Mouse (Mus musculus) embryonic facial prominence, embryonic 12.5 days (tissue): ENCODE data around the gene Cnot3. TPM values are rescaled to one million over a fixed set of nuclear protein-coding genes. Genes with fewer than 3 reads are reported as not detected.
"Not testable (repeated sequence)": the region's sequence is repeated elsewhere in the genome, so short reads cannot be mapped to it uniquely, and the experiment has no call there.

ENCODE experiments used
- ATAC-seq: fragments of 200-750 bp; cut with Nextera tagmentation; 2 replicates; pipeline ENCODE4 v1.8.0; 2017; ENCODE audit not compliant: insufficient number of reproducible peaks, insufficient read depth, low FRiP score, low TSS enrichment
- H3K27ac ChIP-seq: fragments of 300-500 bp; sonication (generic); 2 replicates; pipeline ENCODE4 v1.5.1; 2016; ENCODE audit warnings: mild to moderate bottlenecking
- H3K27me3 ChIP-seq: fragments of 300-500 bp; sonication (generic); 2 replicates; pipeline ENCODE4 v1.6.1; 2016; ENCODE audit warnings: mild to moderate bottlenecking, moderate library complexity
- H3K36me3 ChIP-seq: fragments of 300-500 bp; sonication (generic); 2 replicates; pipeline ENCODE4 v1.6.1; 2016; ENCODE audit warnings: mild to moderate bottlenecking
- H3K4me1 ChIP-seq: fragments of 300-500 bp; sonication (generic); 2 replicates; pipeline ENCODE4 v1.6.1; 2016
- H3K4me2 ChIP-seq: fragments of 300-500 bp; sonication (generic); replicated peaks from 2 replicates; pipeline ENCODE4 v1.6.1; 2016; ENCODE audit warnings: mild to moderate bottlenecking, moderate library complexity
- H3K4me3 ChIP-seq: fragments of 300-500 bp; sonication (generic); 2 replicates; pipeline ENCODE4 v1.5.1; 2016; ENCODE audit warnings: mild to moderate bottlenecking
- H3K9ac ChIP-seq: fragments of 300-500 bp; sonication (generic); 2 replicates; pipeline ENCODE4 v1.6.1; 2016; ENCODE audit warnings: mild to moderate bottlenecking, moderate library complexity
- H3K9me3 ChIP-seq: fragments of 300-500 bp; sonication (generic); 2 replicates; pipeline ENCODE4 v1.6.1; 2016; ENCODE audit warnings: mild to moderate bottlenecking, moderate library complexity
- WGBS: fragments of 180-500 bp; shearing (Covaris S2); methylation state at CpG from one replicate; pipeline ENCODE4 v1.1.7; 2016; 5-methylcytosine and 5-hydroxymethylcytosine counted together
- polyA plus RNA-seq: library from polyadenylated mRNA; unstranded; fragments of >200 nt; fragmentation: Nextera tagmentation; extraction: Ambion mirVana; gene quantifications from 2 replicates; pipeline ENCODE4 v1.2.1, GENCODE M21; 2016

Cnot3 gene
- polyA plus RNA-seq, 1 experiment from 2014 or later, result 66.1 TPM

DNA sequence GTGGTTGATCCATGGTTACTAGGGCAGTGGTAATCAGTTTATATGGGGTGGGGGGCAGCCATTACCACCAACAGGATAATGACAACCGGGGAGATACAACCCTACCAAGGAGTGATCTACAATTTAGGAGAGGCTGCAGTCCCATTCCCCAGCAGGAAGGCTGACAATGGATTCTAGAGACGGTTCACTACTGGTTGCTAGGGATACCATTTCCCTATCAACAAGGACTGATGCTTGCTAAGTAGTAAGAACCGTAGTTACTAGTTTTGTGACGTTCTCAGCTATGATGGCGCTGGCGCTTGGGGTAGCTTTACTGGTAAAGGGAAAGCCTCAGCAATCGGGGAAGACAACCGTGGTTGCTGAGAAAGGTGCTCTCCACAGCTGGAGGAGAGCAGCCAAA is 39.6 kb downstream of the Cnot3 start:
- ATAC-seq, result no peak
- no peaks in the 10 kb centered on the region for H3K9me3 ChIP-seq
- no peak overlapping the region for H3K9ac ChIP-seq
- no peaks in the 10 kb centered on the region for H3K27me3 ChIP-seq
- no peak overlapping the region for H3K4me2 ChIP-seq
- peaks cover 48% of the 10 kb centered on the region for H3K36me3 ChIP-seq
- WGBS, result 88% methylated on average over 8 of the region's 8 CpGs
- H3K4me3 ChIP-seq, result no peak overlapping the region
- no peaks in the 10 kb centered on the region for H3K4me1 ChIP-seq
- no peak overlapping the region for H3K27ac ChIP-seq

DNA sequence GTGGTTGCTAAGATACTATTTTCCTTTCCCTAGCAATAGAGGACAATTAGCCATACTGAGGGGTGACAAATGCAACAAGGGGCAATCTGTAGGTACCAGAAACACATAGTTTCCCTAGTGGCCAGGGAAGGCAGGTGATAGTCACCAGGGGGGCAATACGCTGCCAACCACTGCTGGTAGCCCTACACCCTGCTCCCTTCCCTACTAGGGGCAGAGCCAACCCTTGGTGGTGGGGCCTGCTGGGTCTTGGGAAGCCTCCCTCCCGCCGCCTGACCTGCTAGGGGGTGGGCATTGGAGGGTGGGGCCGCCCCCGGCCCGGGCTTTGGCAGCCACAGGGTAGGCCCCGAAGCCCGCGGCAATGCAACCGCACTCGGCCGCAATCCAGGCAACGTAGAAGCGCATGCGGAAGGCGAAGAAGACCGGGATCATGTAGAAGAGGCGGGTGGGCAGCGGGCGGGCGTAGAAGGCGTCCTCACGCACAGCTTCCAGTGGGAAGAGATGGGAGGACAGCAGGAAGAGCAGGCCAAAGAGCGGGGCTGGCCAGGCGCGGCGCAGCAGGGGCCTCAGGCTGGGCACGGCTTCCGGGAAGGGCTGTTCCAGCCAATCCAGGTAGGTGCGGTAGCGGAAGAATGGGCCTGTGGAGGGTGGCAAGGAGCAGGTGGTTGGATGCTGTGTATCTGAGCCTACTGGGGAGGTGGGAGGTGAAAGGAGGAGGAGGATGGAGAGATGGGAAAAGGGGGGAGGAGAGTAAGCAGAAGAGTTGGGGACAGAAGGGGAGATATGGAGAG is 40.5 kb downstream of the Cnot3 start:
- Histone ChIP-seq H3K27ac (no peak overlapping the region), H3K27me3 (no peaks in the 10 kb centered on the region), H3K9ac (no peak overlapping the region), H3K4me2 (no peak overlapping the region), H3K4me1 (no peaks in the 10 kb centered on the region), H3K4me3 (no peak overlapping the region), H3K9me3 (no peaks in the 10 kb centered on the region), H3K36me3 (peaks cover 42% of the 10 kb centered on the region)
- no peak for ATAC-seq
- 81% methylated on average over 30 of the region's 31 CpGs for WGBS

DNA sequence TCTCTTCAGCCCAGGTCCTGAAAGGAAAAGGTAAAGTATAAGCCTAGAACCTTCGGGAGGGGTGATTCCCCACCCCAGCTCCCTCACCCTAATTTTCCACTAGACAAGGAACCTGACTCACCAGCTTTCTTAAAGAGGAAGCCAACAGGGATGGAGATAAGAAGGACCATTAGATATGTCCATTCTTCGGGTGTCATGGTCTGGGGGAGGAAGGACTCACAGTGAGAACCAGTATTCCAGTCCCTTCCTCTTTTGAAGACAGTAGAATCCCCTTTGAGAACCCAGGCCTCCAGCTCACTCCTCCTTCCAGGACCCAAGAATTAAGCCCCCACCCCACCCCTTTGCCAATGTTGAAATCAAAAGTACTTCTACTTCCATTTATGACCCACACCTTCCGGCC is 46.9 kb downstream of the Cnot3 start:
- peak overlapping the region; percentile 92 for H3K9ac ChIP-seq
- peak overlapping the region; percentile 69 for H3K4me3 ChIP-seq
- no peaks in the 10 kb centered on the region for H3K27me3 ChIP-seq
- H3K4me1 ChIP-seq, result peaks cover 21% of the 10 kb centered on the region
- peak overlapping the region; percentile 77 for H3K4me2 ChIP-seq
- no peaks in the 10 kb centered on the region for H3K9me3 ChIP-seq
- 31% methylated on average over 3 of the region's 3 CpGs for WGBS
- H3K36me3 ChIP-seq, result peaks cover 25% of the 10 kb centered on the region
- no peak for ATAC-seq
- H3K27ac ChIP-seq, result peak overlapping the region; percentile 97

DNA sequence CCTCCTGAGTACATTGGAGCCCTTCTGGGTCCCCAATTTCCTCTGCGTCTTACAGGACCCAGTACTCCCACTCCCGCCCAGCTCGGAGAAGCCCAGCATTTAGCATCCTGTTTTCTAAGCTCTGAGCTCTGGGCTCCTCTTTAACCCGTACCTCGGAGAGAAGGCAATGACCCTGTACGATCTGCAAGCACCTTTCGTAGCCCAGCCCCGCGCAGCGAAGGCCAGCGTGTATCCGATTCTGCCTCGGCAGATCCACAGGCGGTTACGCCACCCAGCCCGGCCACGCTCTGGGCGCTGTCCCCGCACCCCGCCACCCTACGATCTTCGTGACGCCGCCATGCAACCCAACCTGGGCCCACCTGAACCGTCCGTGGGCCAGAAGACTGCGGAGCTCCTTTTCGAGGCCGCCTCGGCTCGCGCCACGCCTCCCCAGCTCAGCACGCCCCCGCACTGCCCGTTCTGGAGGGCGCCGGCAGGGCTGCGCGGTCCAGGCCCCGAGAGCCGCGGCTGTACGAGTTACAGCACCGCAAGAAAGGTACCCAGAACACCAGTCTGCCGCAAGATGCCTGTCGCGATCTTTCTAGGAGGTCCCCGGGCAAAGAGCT is 47.4 kb downstream of the Cnot3 start, which contains the start of gene Tsen34:
Tsen34 (plus strand) TSS at position 482 of the 605 bp plus-strand sequence.
- Histone ChIP-seq H3K4me3 (peak within 1 kb of the TSS; percentile 69), H3K9ac (peak within 1 kb of the TSS; percentile 92), H3K27ac (peak within 1 kb of the TSS; percentile 97), H3K9me3 (no peaks in the 10 kb centered on the region), H3K4me2 (peak within 1 kb of the TSS; percentile 77), H3K4me1 (peaks cover 21% of the 10 kb centered on the region), H3K36me3 (peaks cover 25% of the 10 kb centered on the region), H3K27me3 (no peaks in the 10 kb centered on the region)
- WGBS, result under 1% methylated on average over 49 of the region's 49 CpGs
- ATAC-seq, result peak; percentile 74

DNA sequence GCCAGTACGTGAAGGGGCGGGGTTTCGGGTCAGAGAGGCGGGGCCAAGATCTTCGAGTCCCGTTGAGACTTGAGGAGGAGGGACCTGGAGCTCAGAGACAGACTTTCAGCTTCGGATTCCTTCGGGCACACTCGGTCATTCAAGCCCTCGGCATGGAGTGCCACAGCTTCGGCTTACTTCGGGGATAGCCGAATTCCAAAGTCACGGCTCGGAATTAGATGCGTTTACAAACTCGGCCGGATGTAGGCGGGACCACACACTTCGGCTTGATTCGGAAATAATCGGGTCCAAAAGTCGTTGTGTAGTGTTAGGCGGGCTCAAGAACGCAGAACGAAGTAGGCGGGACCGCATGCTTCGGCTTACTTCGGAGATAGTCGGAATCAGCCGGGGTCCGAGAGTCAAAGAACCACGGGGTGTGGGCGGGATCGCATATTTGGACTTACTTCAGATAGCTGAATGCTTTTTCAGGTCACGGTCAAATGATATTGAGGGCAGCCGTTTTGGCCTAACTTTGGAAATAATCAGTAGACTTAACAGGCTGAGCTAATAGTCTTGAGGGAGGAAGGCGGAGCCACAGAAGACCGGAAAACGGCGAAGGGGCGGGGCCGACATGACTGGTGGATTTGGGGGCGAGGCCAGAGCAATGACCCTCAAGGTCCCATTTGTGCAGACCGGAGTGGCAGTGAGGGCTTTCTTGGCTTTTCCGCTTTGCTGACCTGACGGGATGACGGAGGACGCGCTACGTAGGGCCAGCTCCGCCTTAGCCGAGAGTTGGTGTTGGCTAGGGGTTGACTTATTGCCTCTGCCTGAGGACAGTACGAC is 48.1 kb downstream of the Cnot3 start, which contains the start of gene Mboat7:
Mboat7 (minus strand) TSS at position 537 of the 822 bp plus-strand sequence.
- Histone ChIP-seq H3K36me3 (peaks cover 26% of the 10 kb centered on the region), H3K4me1 (peaks cover 21% of the 10 kb centered on the region), H3K9ac (peak within 1 kb of the TSS; percentile 92), H3K4me3 (peak within 1 kb of the TSS; percentile 69), H3K27me3 (no peaks in the 10 kb centered on the region), H3K4me2 (peak within 1 kb of the TSS; percentile 77), H3K9me3 (no peaks in the 10 kb centered on the region), H3K27ac (peak within 1 kb of the TSS; percentile 97)
- peak; percentile 88 for ATAC-seq
- WGBS, result under 1% methylated on average over 55 of the region's 55 CpGs

DNA sequence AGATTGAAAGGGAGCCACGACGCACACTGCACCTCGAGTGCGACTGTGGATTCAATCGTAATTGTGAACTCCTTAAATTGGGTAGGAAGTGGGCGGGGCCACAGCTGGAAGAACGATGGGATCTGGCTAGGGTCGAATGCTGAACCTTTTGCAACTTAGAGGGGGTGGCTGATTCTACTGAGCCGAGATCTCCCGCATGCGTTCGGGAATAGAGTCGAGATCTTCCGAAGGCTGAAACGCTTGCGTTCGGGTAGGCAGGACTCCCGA is 48.7 kb downstream of the Cnot3 start:
- peaks cover 28% of the 10 kb centered on the region for H3K36me3 ChIP-seq
- no peaks in the 10 kb centered on the region for H3K9me3 ChIP-seq
- under 1% methylated on average over 18 of the region's 18 CpGs for WGBS
- H3K4me1 ChIP-seq, result peaks cover 21% of the 10 kb centered on the region
- peak overlapping the region; percentile 69 for H3K4me3 ChIP-seq
- peak overlapping the region; percentile 97 for H3K27ac ChIP-seq
- no peak for ATAC-seq
- no peaks in the 10 kb centered on the region for H3K27me3 ChIP-seq
- H3K4me2 ChIP-seq, result peak overlapping the region; percentile 77
- peak overlapping the region; percentile 92 for H3K9ac ChIP-seq

DNA sequence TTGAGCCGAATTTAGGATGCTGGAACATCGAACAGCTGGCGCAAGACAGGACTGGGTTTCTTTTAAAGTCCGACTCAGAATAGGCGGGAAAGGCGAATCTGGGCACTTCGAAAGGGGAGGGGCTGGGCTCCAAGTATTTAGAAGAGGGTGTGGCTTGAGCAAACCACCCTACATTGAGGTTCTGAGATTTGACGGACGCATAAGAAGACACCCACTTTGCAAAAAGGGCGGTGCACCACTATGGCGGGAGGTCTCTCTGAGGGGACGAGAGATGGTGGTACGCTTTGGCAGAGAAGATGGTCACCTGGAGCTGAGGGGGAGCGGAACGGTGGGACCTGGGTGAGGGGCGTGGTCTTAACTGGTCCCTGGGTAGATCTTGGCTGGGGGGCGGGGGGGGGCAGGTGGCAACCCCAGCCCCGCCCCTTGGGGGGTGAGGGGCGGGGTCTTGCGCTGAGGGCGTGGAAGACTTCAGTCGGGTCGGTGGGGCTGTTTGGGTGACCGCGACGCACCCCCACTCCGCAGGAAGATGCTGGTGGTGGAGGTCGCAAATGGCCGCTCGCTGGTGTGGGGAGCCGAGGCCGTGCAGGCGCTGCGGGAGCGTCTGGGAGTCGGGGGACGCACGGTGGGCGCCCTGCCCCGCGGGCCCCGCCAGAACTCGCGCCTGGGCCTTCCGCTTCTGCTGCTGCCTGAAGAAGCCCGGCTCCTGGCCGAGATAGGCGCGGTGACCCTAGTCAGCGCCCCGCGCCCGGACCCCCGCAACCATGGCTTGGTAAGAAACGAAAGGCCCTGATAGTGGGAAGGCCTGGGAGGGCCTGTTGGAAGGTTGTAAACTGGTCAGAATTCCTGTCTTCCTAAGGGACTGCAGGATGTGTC is 49.2 kb downstream of the Cnot3 start:
- peak overlapping the region; percentile 92 for H3K9ac ChIP-seq
- peak overlapping the region; percentile 77 for H3K4me2 ChIP-seq
- peak; percentile 47 for ATAC-seq
- no peaks in the 10 kb centered on the region for H3K27me3 ChIP-seq
- H3K4me1 ChIP-seq, result peaks cover 21% of the 10 kb centered on the region
- H3K36me3 ChIP-seq, result peaks cover 29% of the 10 kb centered on the region
- peak overlapping the region; percentile 69 for H3K4me3 ChIP-seq
- H3K27ac ChIP-seq, result peak overlapping the region; percentile 97
- WGBS, result 0% methylated on average over 42 of the region's 55 CpGs
- no peaks in the 10 kb centered on the region for H3K9me3 ChIP-seq

DNA sequence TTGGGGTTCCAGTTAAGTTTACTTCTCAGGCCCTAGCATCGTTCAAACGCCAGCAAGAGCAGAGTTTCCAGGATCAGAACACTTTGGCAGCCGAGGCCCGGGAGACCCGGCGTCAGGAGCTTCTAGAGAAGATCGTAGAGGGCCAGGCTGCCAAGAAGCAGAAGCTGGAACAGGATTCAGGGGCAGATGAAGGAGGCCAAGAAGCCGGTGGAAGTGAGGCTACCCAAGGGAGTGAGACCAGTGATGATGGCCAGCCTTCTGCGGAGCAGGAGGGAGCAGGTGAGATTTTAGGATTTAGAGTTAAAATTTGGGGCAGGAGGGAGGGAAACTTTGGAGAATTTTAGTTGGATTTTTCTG is 49.9 kb downstream of the Cnot3 start:
- H3K9ac ChIP-seq, result peak overlapping the region; percentile 92
- WGBS, result 4% methylated on average over 9 of the region's 9 CpGs
- not testable (repeated sequence) for H3K27me3 ChIP-seq

DNA sequence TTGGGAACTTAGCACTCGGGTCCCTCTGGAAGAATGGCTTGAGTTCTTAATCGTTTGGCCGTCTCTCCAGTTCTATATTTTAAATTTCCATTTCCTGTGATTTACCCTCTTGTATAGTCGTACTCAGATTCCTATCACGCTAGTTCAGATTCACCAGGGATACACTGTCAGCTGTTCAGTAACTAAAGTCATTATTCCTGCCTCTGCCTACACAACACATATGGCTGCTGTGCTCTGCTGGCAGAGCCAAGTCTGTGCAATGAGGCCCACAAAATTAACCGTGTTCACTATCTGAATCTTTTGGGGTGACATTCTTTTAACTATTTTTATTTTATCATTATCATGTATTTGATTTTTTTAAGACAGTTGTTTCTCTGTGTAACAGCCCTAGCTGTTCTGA is 53.4 kb downstream of the Cnot3 start:
- Histone ChIP-seq H3K27ac (no peak overlapping the region), H3K4me3 (no peak overlapping the region), H3K36me3 (peaks cover 49% of the 10 kb centered on the region), H3K4me2 (no peak overlapping the region), H3K9ac (no peak overlapping the region), H3K27me3 (no peaks in the 10 kb centered on the region), H3K4me1 (peaks cover 10% of the 10 kb centered on the region; the same call in 1 of the 2 replicates), H3K9me3 (no peaks in the 10 kb centered on the region)
- ATAC-seq, result no peak
- WGBS, result 94% methylated on average over 6 of the region's 6 CpGs

More for the DNA sequence above, 49.9 kb downstream of the Cnot3 start:
- Histone ChIP-seq H3K4me1 (peaks cover 21% of the 10 kb centered on the region), H3K27ac (peak overlapping the region; percentile 97), H3K4me3 (peak overlapping the region; percentile 69), H3K4me2 (peak overlapping the region; percentile 77), H3K36me3 (peaks cover 35% of the 10 kb centered on the region)
- ATAC-seq, H3K9me3 ChIP-seq: not testable (repeated sequence)

DNA sequence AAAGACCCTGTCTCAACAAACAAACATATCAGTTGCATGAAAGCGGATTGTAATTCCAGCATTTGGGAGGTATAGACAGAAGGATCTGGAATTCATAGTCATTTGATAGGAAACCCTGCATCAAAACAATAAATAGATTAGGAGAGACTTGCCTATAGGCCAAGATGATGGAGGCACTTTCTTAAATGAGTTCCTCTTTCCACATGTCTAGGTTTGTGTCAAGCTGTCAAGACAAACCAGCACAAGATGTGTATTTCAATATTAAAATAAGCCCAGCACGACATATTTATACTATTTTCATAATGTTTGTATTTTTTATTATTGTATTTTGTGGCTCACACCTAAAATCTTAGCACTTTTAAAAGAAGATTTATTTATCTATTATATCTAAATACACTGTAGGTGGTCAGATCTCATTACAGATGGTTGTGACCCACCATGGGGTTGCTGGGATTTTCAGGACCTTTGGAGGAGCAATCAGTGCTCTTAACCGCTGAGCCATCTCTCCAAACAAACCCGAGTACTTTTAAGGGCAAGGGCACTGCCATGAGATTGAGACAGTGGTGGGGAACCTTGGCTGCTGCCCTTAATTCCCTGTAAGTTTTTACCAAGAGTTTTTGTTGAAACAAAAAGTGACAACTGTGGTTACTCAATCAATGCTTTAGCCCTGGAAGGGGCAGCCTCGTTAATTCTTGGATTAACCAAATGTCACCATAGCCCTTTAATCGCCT is 58.2 kb downstream of the Cnot3 start:
- no peaks in the 10 kb centered on the region for H3K27me3 ChIP-seq
- H3K9ac ChIP-seq, result peak overlapping the region; percentile 94
- WGBS, result 20% methylated on average over 6 of the region's 6 CpGs
- H3K36me3 ChIP-seq, result peaks cover 55% of the 10 kb centered on the region
- H3K9me3 ChIP-seq, result no peaks in the 10 kb centered on the region
- peak overlapping the region; percentile 94; the same call in 1 of the 2 replicates for H3K27ac ChIP-seq
- peaks cover 5% of the 10 kb centered on the region for H3K4me1 ChIP-seq
- H3K4me2 ChIP-seq, result peak overlapping the region; percentile 42
- peak; percentile 22; the same call in 1 of the 2 replicates for ATAC-seq
- peak overlapping the region; percentile 93 for H3K4me3 ChIP-seq
